9 mouse cellular contexts compared by ENCODE assay signal in the genomic region with DNA sequence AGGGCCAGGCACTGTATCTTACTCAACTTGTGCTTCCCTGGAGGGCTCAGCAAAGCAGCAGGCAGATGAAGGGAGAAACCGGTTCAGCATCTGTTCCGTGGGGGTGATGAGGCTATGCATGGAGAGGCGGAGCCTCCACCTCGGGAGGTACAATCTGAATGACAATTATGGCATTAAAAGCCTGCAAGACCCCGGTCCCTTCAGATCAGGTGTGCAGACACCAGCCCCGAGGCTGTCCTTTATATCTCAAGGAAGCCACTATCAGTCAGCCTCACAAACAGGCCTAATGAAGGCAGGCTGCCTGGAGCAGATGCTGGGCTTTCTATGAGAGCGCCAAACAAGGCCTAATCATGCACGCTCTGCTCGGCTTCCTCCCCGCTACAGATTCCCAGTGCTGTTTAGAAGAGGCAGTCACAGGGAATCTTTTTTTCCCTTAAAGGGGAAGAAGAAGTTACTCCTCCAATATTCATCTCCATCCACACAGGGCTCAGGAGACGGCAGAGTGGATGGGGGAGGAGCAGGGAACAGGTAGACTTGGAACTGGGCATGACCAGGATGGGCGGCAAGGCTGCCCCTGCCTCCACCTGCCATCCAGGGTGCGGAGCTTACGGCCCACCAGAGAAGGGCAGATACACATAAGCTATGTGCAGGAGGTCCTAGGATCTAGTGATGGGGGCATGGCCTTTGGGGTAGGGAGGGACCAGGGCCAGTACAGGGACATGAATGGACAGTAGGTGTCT.
DNase-seq lines count a peak whose midpoint lies in the region; ATAC-seq and TF ChIP-seq lines count a peak whose summit lies in the region.
"Had no signal": no experiment of that assay in that cellular context is flagged by ENCODE, and none has a peak within 500 bp of the region (broad histone marks: within the 10 kb centered on the region; RNA-seq: fewer than 3 reads in every experiment).

No protein-coding gene starts in this region.

- DNase-seq in cerebellum, postnatal 25 days: peak; percentile 57 to 59
- no peak for DNase-seq in stomach, postnatal 0 days (ENCODE audit: low spot score)
- DNase-seq in layer of hippocampus, postnatal 25 days (ENCODE audit: extremely low spot score in 1 of 2, low spot score in 1 of 2): peak; percentile 36 to 53
- no peak for DNase-seq in spleen, adult 18-20 months
- DNase-seq in urinary bladder, postnatal 14 days (ENCODE audit: low spot score): no peak

- no peak for ATAC-seq in cerebellum, adult (ENCODE audit: insufficient number of reproducible peaks, low FRiP score, low TSS enrichment)
- ATAC-seq in stomach, embryonic 14.5 days (ENCODE audit: insufficient number of reproducible peaks, insufficient read depth, low FRiP score, low read depth): 0 out of 2 replicates have a peak, but pooled peaks have one; percentile 18
- ATAC-seq in stomach, postnatal 0 days (ENCODE audit: low FRiP score, low TSS enrichment): no peak
- ATAC-seq in kidney, embryonic 16.5 days (ENCODE audit: low FRiP score, low TSS enrichment): no peak
- ATAC-seq: liver, embryonic 12.5 days had no signal

- H3K36me3 ChIP-seq in stomach, embryonic 14.5 days (ENCODE audit: control insufficient read depth, insufficient read depth, low read length): no peaks in the 10 kb centered on the region
- H3K36me3 ChIP-seq in stomach, postnatal 0 days (ENCODE audit: control insufficient read depth, insufficient read depth, low read length): no peaks in the 10 kb centered on the region
- H3K36me3 ChIP-seq in kidney, embryonic 16.5 days (ENCODE audit: insufficient read depth, low read length): no peaks in the 10 kb centered on the region
- H3K36me3 ChIP-seq: liver, embryonic 12.5 days had no signal

- WGBS in stomach, embryonic 14.5 days: 43% methylated on average over 14 of the region's 14 CpGs
- WGBS in stomach, postnatal 0 days: 44% methylated on average over 14 of the region's 14 CpGs
- WGBS in kidney, embryonic 16.5 days: 47% methylated on average over 14 of the region's 14 CpGs

- no peak overlapping the region for H3K4me2 ChIP-seq in stomach, embryonic 14.5 days (replicated peaks; ENCODE audit: low read depth, low read length)
- H3K4me2 ChIP-seq in stomach, postnatal 0 days (replicated peaks; ENCODE audit: low read depth): no peak overlapping the region
- no peak overlapping the region for H3K4me2 ChIP-seq in kidney, embryonic 16.5 days (replicated peaks; ENCODE audit: low read depth, low read length)
- H3K4me2 ChIP-seq: liver, embryonic 12.5 days had no signal

- H3K9me3 ChIP-seq in stomach, embryonic 14.5 days (ENCODE audit: control insufficient read depth, low read depth, low read length): no peaks in the 10 kb centered on the region
- H3K9me3 ChIP-seq in stomach, postnatal 0 days (ENCODE audit: control insufficient read depth, low read length): no peaks in the 10 kb centered on the region
- no peaks in the 10 kb centered on the region for H3K9me3 ChIP-seq in kidney, embryonic 16.5 days (ENCODE audit: low read length)
- H3K9me3 ChIP-seq: liver, embryonic 12.5 days had no signal

- H3K27ac ChIP-seq in stomach, embryonic 14.5 days (ENCODE audit: low read length): no peak overlapping the region
- no peak overlapping the region for H3K27ac ChIP-seq in stomach, postnatal 0 days (replicated peaks)
- no peak overlapping the region for H3K27ac ChIP-seq in kidney, embryonic 16.5 days (ENCODE audit: low read length)
- H3K27ac ChIP-seq: liver, embryonic 12.5 days had no signal

- no peak overlapping the region for H3K9ac ChIP-seq in stomach, embryonic 14.5 days (replicated peaks; ENCODE audit: low read depth, low read length)
- H3K9ac ChIP-seq in stomach, postnatal 0 days (ENCODE audit: low read length): no peak overlapping the region
- no peak overlapping the region for H3K9ac ChIP-seq in kidney, embryonic 16.5 days (replicated peaks; ENCODE audit: low read length)
- H3K9ac ChIP-seq: liver, embryonic 12.5 days had no signal

- no peak overlapping the region for H3K4me3 ChIP-seq in stomach, embryonic 14.5 days (ENCODE audit: low read depth, low read length)
- H3K4me3 ChIP-seq in stomach, postnatal 0 days (ENCODE audit: low read depth, low read length): no peak overlapping the region
- no peak overlapping the region for H3K4me3 ChIP-seq in kidney, embryonic 16.5 days (ENCODE audit: low read length)
- H3K4me3 ChIP-seq: liver, embryonic 12.5 days had no signal

- no peaks in the 10 kb centered on the region for H3K27me3 ChIP-seq in stomach, embryonic 14.5 days (ENCODE audit: control insufficient read depth, insufficient read depth, low read length)
- no peaks in the 10 kb centered on the region for H3K27me3 ChIP-seq in stomach, postnatal 0 days (ENCODE audit: control insufficient read depth, insufficient read depth, low read length)
- no peaks in the 10 kb centered on the region for H3K27me3 ChIP-seq in kidney, embryonic 16.5 days (ENCODE audit: insufficient read depth, low read length)
- H3K27me3 ChIP-seq: liver, embryonic 12.5 days had no signal

- no peak for TF ChIP-seq CTCF in stomach, postnatal 0 days (IDR thresholded peaks at IDR 0.05; ENCODE audit: low read depth)

- H3K4me1 ChIP-seq in stomach, embryonic 14.5 days (ENCODE audit: control insufficient read depth, insufficient read depth, low read length): no peaks in the 10 kb centered on the region
- no peaks in the 10 kb centered on the region for H3K4me1 ChIP-seq in stomach, postnatal 0 days (replicated peaks; ENCODE audit: control insufficient read depth, insufficient read depth)
- H3K4me1 ChIP-seq in kidney, embryonic 16.5 days (ENCODE audit: insufficient read depth, low read length): 0 out of 2 replicates have a peak, but pooled peaks cover 4% of the 10 kb centered on the region
- H3K4me1 ChIP-seq: liver, embryonic 12.5 days had no signal

- TF ChIP-seq EP300 in stomach, postnatal 0 days (optimal IDR thresholded peaks at IDR 0.05): no peak

Comparison
In these comparisons a context has a peak if more than half of its experiments do, and no peak if none do; other contexts are left out.
1. DNase-seq: peak in cerebellum, postnatal 25 days (2 of 2) and layer of hippocampus, postnatal 25 days (2 of 2); none in stomach, postnatal 0 days (single experiment), spleen, adult 18-20 months (0 of 2) and urinary bladder, postnatal 14 days (single experiment).